Mouse (Mus musculus) heart, postnatal 36 days (tissue): ENCODE measurements around the gene Nup107. TPM values are rescaled to one million over a fixed set of nuclear protein-coding genes. Genes with fewer than 3 reads are reported as not detected.
"Not testable (repeated sequence)": the region's sequence is repeated elsewhere in the genome, so short reads cannot be mapped to it uniquely, and the experiment has no call there.

Experiments
- DNase-seq, 2 experiments: peaks; one replicate each; pipeline ENCODE4 v3.0.0; 2021 to 2022
- intact Hi-C: fragments of 180-260 bp; cut with DNase I; formaldehyde crosslinking; loops from one replicate; pipeline ENCODE4 v1.15.1; 2025
- total RNA-seq, 2 experiments: library from RNA; stranded (reverse); gene quantifications; 2 replicates each; pipeline ENCODE4 v1.2.3; 2021

Nup107 gene
- total RNA-seq, 2 experiments from 2014 or later: 6.6 to 9.0 TPM

DNA sequence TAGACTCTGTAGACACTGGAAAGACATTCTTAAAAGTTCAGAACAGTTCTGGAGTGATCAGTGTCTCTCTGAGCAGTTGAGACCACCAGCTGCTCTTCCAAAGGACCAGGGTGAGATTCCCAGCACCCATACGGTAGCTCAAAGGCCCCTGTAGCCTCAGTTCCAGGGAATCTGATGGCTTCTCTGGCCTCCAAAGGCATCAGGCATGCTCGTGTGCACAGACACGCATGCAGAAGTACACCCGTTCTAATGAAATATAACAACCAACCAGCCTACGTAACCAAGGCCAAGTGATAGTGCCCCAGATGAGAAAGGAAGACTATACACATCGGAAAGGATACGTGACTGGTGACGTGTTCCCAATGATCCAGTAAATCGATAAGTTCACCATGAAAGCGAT lies 52.3 kb downstream of the Nup107 start:
- intact Hi-C loops: no loop called here
- DNase-seq: no peak

DNA sequence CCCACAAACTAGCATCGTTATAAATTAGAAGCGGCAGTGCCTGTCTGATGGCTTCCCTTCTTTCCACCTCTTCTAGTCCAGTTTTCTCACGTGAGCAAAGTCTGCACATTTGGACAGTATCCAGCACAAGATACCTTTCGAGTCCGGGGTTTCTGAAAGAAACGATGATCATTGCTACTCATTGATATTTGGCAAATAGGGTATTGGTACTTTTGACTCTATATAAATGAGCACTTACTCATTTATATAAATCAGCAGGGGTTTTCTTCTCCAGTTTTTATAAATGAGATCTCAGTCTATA lies 52.9 kb downstream of the Nup107 start:
- no peak for DNase-seq
- intact Hi-C loops: no loop called here

DNA sequence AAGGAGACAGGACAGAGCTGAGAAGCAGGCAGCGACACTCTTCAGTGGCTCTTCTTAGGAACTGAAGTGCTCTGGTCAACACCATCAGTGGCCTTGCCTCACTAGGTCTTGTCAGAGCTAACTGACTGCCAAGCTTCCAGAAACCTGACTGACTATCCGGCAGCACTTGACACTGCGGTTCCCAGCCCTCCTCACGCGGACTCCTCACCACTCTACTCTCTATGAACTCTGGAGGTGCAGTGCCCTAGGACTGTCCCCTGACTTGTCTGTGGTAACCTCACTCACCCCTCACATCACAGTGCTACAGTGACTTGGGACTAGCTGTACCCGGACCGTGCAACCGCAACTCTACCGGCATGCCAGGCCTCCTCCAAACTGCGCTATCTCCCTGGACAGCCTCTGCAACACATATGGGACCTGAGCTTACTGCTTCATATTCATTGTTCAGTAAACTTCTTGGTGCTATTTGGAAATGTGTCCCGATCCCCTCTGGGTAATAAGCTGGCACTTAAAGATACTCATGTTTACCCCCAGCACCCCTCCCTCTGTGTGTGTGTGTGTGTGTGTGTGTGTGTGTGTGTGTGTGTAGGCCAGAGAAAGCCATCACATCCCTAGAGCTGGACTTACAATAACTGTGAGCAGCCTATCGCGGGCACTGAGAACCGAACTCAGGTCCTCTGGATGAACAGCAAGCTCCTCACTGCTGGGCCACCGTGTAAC lies 53.4 kb downstream of the Nup107 start:
- intact Hi-C loops: no loop called here

DNA sequence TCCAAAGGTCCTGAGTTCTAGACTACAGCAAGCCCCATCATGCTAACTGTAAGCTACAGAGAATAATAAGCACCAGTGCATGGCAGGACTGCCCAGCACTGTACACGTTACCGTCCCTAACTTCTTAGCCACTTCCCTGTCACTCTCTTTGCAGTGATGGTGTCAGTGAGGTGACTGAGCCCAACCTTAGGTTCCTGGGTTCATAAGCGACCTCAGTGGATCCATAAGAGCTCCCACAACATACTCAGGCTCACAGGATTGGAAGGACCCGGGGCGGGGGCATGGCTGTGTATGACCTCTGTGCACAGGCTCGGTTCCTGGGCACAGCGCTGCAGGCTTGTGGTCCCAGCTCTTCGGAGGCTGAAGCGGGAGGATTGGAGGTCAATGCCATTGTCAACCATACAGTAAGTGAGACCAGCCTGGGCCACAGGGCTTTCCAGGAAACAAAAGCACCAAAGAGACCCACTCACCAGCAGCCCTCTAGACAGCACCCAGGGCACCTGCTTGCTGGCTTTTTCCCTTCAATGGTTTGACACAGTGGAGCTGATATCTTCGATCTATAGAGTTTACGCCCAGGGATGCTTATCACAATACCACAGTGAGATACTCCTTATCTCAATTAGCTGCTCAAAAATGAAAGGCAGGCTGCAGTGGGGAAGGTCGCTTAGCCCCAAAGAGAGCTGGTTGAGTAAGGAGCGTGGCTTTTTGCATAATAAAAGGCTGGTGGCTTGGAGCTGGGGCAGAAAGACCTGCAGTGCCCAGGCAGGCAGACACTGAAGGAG lies 54.2 kb downstream of the Nup107 start:
- no peak for DNase-seq
- intact Hi-C loops: no loop called here

More for the DNA sequence above, 53.4 kb downstream of the Nup107 start:
- no peak for DNase-seq

DNA sequence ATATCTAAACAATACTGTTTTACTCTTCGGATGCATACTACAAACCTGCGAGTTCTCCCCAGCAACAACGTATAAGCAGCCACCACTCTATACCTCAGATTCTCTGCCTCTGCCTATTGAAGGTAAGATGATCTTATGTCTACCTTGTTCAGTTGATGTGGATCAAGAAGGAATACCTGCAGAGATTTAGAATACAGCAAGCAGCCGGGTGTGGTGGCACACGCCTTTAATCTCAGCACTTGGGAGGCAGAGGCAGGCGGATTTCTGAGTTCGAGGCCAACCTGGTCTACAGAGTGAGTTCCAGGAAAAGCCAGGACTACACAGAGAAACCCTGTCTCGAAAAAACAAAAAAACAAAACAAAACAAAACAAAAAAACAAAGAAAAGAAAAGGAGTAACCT lies 55.0 kb downstream of the Nup107 start:
- DNase-seq: not testable (repeated sequence)

DNA sequence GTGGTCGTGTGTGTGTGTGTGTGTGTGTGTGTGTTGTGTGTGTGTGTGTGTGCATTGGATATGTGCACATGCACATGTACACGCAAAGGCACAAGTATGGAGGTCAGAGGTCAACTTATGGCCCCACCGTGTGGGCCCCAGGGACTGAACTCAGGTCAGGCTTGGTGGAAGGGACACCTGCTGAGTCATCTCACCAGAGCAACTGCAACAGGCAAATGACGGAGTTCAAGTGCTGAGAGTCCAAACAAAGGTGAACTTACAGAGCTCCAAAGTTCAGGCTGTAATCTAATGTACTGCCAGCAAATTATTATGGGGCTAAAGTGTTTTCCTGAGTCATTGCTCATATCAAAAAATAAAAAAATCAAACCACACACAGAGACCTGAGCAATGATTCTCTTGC lies 55.4 kb downstream of the Nup107 start:
- intact Hi-C loops: no loop called here

More for the DNA sequence above, 55.0 kb downstream of the Nup107 start:
- intact Hi-C loops: not testable (repeated sequence)

DNA sequence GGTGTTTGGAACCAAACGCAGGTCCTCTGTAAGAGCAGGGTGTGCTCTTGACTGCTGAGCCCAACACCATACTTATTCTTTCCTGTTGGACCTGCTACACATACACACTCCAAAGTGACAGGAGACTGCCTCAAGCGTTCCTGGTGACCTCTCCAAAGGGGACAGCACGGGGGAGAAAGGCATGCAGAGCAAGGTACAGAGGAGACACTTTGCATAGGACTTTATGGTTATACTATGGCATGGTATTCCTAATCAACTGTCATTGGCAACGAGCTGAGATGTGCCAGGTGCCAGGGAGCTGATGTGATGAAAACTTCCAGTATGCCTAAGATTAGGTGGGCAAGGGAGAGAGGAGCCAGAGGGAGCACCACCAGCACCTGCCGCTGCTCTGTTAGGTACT lies 55.9 kb downstream of the Nup107 start:
- DNase-seq: no peak

More for the DNA sequence above, 55.4 kb downstream of the Nup107 start:
- no peak for DNase-seq

DNA sequence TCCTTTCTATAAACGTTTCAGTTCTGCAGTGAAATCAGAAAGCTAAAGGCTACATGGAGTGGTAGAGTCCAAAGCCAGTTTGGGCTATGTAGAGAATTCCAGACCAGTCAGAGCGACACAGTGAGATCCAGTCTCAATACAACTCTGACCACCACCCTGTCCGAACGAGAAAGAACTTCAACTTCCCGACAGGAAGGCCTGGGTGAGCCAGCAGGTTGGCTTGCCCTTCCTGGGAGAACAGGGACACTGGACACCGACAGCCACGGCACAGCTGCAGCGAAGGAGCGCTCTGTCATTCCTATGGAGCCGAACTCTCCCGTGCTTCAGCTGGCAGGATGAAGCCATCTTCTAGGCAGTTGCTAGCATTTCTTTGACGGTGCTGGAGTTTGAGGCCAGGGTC lies 57.1 kb downstream of the Nup107 start:
- DNase-seq, intact Hi-C loops: not testable (repeated sequence)

More for the DNA sequence above, 55.9 kb downstream of the Nup107 start:
- intact Hi-C loops: no loop called here

DNA sequence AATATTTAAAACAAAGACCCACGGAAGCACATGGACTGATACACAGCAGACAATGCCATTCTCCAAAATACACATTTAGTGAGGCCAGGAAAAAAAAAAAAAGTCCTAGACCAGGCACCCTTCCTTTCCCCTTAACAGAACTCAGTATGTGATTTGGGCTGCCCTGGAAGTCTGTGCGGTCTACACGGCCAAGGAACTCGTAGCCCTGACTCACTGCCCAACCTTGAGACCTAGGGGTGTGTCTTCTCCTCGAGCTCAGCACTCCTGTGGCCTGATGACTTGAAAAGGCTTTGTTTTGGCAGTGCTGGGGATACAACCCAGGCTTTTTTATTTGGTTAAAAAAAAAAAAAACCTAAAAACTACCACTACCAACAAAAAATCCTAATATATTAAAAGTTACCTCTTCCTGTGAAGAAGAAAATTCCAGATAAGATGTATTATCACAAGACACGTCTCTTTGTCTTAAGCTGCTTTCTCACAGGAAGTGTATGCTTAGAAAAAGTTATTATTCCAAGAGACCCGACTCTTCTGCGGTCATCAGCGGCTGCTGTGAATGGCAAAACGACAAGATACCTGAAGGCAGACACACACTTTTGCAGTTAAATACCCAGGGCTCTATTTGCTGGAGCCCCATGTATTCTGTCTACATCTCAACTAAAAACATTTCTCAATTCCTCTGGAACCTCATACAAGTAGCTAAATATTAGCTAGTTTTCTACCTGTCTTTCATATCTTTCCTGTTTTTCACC lies 58.2 kb downstream of the Nup107 start:
- intact Hi-C loops, DNase-seq: not testable (repeated sequence)

DNA sequence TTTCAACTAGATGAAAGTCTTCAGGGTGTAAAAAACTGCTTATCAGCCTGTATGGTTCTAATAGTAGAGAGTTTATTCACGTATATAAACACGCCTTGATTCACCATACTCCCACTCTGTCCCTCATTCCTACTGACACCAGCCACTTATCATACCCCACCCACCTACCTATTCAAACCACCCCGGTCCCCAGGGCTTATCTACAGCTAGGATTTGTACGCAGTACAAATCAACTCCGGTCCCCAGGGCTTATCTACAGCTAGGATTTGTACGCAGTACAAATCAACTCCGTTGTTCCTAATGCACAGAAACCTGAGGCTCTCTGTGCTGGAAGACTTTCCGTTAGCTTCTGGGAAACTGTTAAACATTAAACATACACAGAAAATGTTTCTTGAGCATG lies 58.9 kb downstream of the Nup107 start:
- intact Hi-C loops, DNase-seq: not testable (repeated sequence)

DNA sequence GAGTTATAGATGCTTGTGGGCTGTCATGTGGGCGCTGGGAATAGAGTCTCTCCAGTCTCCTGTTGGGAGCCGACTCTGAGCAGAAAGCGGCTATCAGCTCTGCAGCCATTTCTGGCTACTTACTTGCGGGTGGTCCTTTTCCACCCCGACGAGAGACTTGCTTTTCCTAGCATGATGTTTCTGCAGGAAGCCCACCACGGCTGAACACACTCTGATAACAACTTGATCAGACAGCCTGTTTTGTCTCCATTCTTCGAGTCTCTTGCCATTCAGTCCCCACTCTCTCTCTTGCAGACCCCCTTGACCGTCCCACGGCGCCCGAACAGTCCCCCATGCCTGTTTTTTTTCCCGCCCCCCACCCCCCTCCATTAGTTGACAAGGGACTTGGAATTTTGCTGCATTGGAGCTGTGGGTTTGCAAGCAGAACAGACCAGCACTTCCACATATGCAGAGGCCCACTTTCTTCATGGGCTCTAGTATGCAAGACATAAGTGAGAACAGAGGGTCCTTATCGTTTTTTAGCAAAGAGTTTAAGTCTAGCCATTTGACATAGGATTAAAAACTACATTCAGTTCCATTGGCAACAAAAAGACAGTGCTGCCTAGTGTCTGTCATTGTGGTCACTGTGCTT lies 59.4 kb downstream of the Nup107 start:
- no peak for DNase-seq
- intact Hi-C loops: no loop called here

DNA sequence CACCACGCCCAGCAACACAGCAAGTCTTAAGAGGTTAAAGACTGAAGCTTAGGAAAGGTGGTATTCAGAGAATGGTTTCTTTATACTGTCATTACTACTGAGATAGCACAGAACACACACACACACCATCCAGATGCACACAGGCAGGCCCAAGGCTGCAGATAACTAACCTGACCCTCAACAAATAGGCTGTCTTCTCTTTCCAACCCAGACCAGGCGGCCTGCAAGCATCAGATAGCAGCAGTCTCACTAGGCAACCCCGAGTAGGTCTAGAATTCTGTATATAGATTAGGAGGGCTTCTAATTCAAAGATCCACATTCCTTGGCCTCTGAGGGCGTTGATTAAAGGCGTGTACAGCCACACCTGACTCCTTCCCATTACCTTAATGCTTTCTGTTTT lies 60.3 kb downstream of the Nup107 start:
- intact Hi-C loops: no loop called here
- no peak for DNase-seq

DNA sequence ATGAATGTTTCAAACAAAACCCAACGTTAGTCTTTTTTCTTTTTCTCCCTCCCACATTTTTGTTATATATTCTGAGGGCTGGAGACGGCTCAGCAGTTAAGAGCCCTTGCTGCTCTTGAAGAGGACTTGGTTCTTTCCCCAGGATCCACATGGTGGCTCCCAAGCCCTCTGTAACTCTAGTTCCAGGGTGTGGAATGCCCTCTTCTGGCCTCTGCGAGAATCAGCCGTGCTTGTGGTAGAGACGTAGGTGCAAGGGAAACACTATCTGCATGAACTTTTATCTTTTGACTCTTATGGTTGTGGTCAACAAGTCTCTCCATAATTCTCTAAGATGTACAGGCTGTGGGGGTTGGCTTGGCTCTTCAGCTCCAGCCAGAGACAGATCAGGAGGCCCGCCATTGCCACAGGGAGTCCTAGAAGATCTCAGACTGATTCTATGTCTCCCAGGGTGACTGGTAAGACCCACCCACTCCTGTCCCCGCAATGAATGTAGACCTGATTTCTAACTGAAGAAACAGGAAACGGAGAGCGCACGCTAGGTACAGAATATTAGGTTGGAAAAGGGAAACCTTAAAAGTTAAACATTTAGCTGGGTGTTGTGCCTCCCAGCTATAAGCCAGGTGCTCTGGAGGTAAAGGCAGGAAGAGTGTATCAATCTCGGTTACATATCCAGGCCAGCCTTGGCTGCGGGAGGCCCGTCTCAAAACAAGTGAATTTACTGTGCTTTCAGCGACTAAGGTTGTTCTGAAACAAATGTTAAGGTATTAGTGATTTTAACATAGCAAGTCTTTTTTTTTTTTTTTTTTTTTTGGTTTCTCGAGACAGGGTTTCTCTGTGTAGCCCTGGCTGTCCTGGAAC lies 61.0 kb downstream of the Nup107 start:
- peak; percentile 51 to 52 for DNase-seq
- intact Hi-C loops: loop anchor here (1.0 kb wide), 1 partner anchor 379 kb away; no protein-coding TSS in a partner anchor

DNA sequence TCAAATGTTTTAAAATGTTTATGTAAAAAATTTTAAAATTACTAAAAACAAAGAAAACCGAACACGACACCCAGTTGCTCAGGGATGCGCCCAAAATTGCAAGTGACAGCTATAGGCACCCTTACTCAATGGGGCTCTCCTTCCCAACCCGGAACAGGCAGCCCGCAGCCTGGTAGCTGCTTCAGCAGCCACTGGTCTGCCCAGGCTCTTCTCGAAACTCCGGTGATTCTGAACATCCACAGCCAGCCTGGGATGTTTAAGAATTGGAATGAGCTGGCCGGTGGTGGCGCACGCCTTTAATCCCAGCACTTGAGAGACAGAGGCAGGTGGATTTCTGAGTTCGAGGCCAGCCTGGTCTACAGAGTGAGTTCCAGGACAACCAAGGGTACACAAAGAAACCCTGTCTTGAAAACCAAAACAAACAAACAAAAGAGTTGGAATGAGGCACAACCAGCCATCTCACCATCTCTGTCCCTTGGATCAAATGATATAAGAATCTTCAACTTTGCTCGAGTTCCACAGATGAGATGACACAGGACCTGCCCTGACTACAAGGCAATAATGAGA lies 61.8 kb downstream of the Nup107 start:
- intact Hi-C loops: loop anchor here (1.0 kb wide), 1 partner anchor 380 kb away; no protein-coding TSS in a partner anchor
- DNase-seq: no peak

DNA sequence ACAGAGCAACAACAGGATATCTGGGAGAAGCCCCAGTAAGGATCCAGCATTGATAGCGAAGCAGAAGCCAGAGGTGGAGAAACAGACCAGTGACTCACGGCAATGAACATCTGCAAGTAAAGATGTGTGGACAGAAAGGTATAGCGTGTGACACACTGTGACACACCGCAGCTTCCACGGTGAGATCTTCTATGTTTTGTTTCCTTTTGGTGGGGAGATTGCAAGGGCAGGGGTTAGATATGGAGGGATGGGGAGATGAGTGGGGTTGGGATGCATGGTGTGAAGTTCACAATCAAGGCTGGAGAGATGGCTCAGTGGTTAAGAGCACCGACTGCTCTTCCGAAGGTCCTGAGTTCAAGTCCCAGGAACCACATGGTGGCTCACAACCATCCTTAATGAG lies 62.4 kb downstream of the Nup107 start:
- DNase-seq: no peak
- intact Hi-C loops: no loop called here

DNA sequence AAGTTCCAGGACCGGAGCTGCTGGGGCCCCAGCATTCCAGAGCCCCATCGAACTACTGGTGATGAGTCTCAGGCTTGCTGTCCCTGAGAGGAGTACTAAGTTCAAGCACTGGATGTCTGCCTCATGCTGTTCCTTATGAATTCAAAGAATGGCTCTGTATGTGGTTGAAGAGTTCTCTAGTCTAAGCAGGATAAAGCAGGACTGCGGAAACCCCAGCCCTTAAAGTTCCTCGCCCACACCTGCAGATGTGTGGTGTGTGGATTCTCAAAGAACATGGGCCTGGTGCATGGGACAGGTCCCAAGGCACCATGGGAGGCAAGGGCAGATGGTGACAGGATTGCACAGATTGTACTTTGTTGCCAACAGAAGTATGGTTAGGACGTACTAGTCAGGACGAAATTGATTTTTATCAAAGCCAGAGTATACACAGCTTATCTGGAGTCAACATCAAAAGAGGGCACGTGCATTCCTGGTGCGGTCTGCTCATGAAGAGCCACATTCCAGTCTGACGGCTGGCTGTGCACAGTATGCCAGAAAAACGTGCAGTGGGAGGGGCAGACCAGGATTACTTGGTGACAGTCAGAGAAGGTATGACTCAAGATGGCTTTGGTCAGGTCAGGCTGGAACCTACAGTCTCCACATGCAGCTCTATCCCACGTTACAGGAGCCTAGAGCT lies 63.2 kb downstream of the Nup107 start:
- DNase-seq: no peak
- intact Hi-C loops: no loop called here

DNA sequence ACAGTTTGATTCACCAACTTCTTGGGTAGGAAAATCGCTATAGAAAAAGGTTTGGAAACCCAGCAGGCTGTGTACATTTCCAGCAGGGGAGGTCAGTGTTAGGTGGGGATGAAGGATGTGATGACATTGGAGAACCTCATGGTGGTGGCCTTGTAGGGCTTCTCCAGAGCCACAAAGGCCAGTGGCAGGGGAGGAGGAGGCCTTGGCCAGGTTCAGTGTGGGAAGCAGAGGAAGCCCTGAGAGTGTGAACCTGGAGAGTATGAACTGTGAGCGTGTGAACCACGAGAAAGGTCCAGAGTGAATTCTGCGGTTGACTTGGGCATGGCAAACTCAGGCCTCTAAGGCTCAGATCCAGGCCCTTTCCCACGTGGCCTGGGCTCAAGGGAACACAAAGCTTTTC lies 63.9 kb downstream of the Nup107 start:
- intact Hi-C loops: no loop called here
- DNase-seq: no peak

DNA sequence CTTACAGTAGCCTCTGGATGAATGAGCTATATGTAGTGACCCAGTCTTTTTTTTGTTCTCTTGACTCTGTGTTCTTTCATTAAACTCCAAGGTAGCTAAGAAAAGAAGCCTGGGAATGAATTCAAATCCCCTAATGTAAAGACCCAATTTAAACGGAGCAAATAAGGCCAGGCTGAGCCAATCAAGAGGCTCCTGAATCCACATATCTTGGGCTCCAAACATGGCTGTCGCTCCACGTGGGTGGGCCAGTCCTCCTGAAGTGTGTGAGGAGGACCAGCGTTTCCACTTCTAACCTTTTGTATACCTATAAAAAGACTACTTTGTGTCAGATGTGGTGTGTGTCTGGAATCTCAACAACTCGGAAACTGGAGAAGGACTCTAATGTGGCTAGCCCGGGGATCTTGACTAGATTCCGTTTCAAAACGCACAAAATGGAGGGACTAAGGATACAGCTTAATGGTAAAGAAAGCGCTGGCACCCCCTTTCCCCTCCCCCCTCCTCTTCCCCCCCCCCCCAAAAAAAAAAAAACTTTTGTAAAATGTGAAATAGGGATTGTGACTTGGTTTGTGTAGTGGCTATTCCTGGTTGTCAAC lies 64.9 kb downstream of the Nup107 start:
- intact Hi-C loops: no loop called here

More for the DNA sequence above, 64.9 kb downstream of the Nup107 start:
- no peak for DNase-seq
